Mouse (Mus musculus) stomach, postnatal 0 days (tissue): ENCODE measurements at regions not wholly inside any gene's neighbourhood (a gene's known extent, or its start where the extent isn't known, plus 50 kb on each side); places are given as distances from the start of the nearest gene placed in this dataset.

Experiments used
- ATAC-seq: fragments of 200-750 bp; cut with Nextera tagmentation; 2 replicates; pipeline ENCODE4 v1.8.0; 2017; ENCODE audit not compliant: low FRiP score, low TSS enrichment
- DNase-seq: peaks from one replicate; pipeline ENCODE4 v3.0.0-alpha.2; 2016; ENCODE audit warnings: low spot score
- H3K27ac ChIP-seq: fragments of 300-500 bp; sonication (generic); replicated peaks from 2 replicates; pipeline ENCODE4 v1.5.1; 2014; ENCODE audit warnings: mild to moderate bottlenecking, control low read depth
- H3K27me3 ChIP-seq: fragments of 300-500 bp; sonication (generic); 2 replicates; pipeline ENCODE4 v1.6.1; 2014; ENCODE audit warnings: low read length; ENCODE audit not compliant: control insufficient read depth, insufficient read depth
- H3K36me3 ChIP-seq: fragments of 300-500 bp; sonication (generic); 2 replicates; pipeline ENCODE4 v1.6.1; 2014; ENCODE audit warnings: low read length, mixed read lengths; ENCODE audit not compliant: control insufficient read depth, insufficient read depth
- H3K4me1 ChIP-seq: fragments of 300-500 bp; sonication (generic); replicated peaks from 2 replicates; pipeline ENCODE4 v1.6.1; 2014; ENCODE audit warnings: antibody characterized with exemption; ENCODE audit not compliant: control insufficient read depth, insufficient read depth
- H3K4me2 ChIP-seq: fragments of 300-500 bp; sonication (generic); replicated peaks from 2 replicates; pipeline ENCODE4 v1.6.1; 2014; ENCODE audit warnings: low read depth, mild to moderate bottlenecking, control low read depth, moderate library complexity
- H3K4me3 ChIP-seq: fragments of 300-500 bp; sonication (generic); 2 replicates; pipeline ENCODE4 v1.5.1; 2014; ENCODE audit warnings: low read depth, low read length, control low read depth
- H3K9ac ChIP-seq: fragments of 300-500 bp; sonication (generic); 2 replicates; pipeline ENCODE4 v1.6.1; 2014; ENCODE audit warnings: mild to moderate bottlenecking, low read length, control low read depth, mixed read lengths
- H3K9me3 ChIP-seq: fragments of 300-500 bp; sonication (generic); 2 replicates; pipeline ENCODE4 v1.6.1; 2016; ENCODE audit warnings: low read length; ENCODE audit not compliant: control insufficient read depth
- CTCF ChIP-seq: IDR thresholded peaks from 2 replicates; pipeline ENCODE4 v1.5.1; 2016; ENCODE audit warnings: antibody characterized with exemption, low read depth, mild to moderate bottlenecking, moderate library complexity
- EP300 ChIP-seq: optimal IDR thresholded peaks from 2 replicates; pipeline ENCODE3; 2016; ENCODE audit warnings: antibody characterized with exemption
- WGBS: fragments of 180-500 bp; shearing (Covaris S2); extraction: QIAGEN DNeasy Blood & Tissue Kit; methylation state at CpG from one replicate; pipeline ENCODE4 v1.1.7; 2014; 5-methylcytosine and 5-hydroxymethylcytosine counted together

- no peak for TF ChIP-seq EP300
- no peak for TF ChIP-seq CTCF
- Histone ChIP-seq H3K9ac (no peak overlapping the region), H3K27me3 (no peaks in the 10 kb centered on the region), H3K9me3 (no peaks in the 10 kb centered on the region), H3K36me3 (no peaks in the 10 kb centered on the region), H3K4me2 (no peak overlapping the region), H3K27ac (no peak overlapping the region), H3K4me3 (no peak overlapping the region), H3K4me1 (peaks cover 17% of the 10 kb centered on the region)
- 88% methylated on average over 7 of the region's 7 CpGs for WGBS
- no peak for DNase-seq
- ATAC-seq = no peak
Measured at GRCm38 (mm10) chr8:126696346-126697010, 102.7 kb upstream of the Irf2bp2 start.

- ATAC-seq = no peak
- H3K4me3 ChIP-seq = no peak overlapping the region
- H3K9ac ChIP-seq = no peak overlapping the region
- 41% methylated on average over 7 of the region's 7 CpGs for whole genome bisulfite sequencing
- H3K36me3 ChIP-seq = no peaks in the 10 kb centered on the region
- TF ChIP-seq EP300 = no peak
- TF ChIP-seq CTCF = no peak
- H3K4me2 ChIP-seq = no peak overlapping the region
- DNase-seq = peak; percentile 31
- no peaks in the 10 kb centered on the region for H3K9me3 ChIP-seq
- H3K27me3 ChIP-seq = no peaks in the 10 kb centered on the region
- peak overlapping the region; percentile 61; the same call in 1 of the 2 replicates for H3K27ac ChIP-seq
- H3K4me1 ChIP-seq = peaks cover 15% of the 10 kb centered on the region
Measured at GRCm38 (mm10) chr8:126694370-126694769, 100.6 kb upstream of the Irf2bp2 start.

GRCm38 (mm10) chr8:126693642-126694041, 99.9 kb upstream of the Irf2bp2 start:
- 71% methylated on average over 1 of the region's 1 CpGs for WGBS
- Histone ChIP-seq H3K4me1 (peaks cover 11% of the 10 kb centered on the region), H3K9ac (no peak overlapping the region), H3K4me2 (no peak overlapping the region), H3K9me3 (no peaks in the 10 kb centered on the region), H3K4me3 (no peak overlapping the region), H3K36me3 (no peaks in the 10 kb centered on the region), H3K27me3 (no peaks in the 10 kb centered on the region), H3K27ac (0 out of 2 replicates have a peak overlapping the region, but pooled peaks have one; percentile 45)
- DNase-seq (no peak), ATAC-seq (no peak)
- TF ChIP-seq CTCF (no peak), EP300 (no peak)

- Histone ChIP-seq H3K27ac (peak overlapping the region; percentile 61), H3K4me2 (no peak overlapping the region), H3K4me3 (no peak overlapping the region), H3K9me3 (no peaks in the 10 kb centered on the region), H3K4me1 (0 out of 2 replicates have a peak, but pooled peaks cover 7% of the 10 kb centered on the region), H3K9ac (no peak overlapping the region), H3K36me3 (no peaks in the 10 kb centered on the region), H3K27me3 (no peaks in the 10 kb centered on the region)
- 65% methylated on average over 3 of the region's 3 CpGs for WGBS
- ATAC-seq = no peak
- no peak for DNase-seq
- no peak for TF ChIP-seq EP300
- no peak for TF ChIP-seq CTCF
Measured at GRCm38 (mm10) chr8:126692711-126693110, 98.9 kb upstream of the Irf2bp2 start.

GRCm38 (mm10) chr8:126692263-126692662, 98.5 kb upstream of the Irf2bp2 start:
- ATAC-seq = peak; percentile 36; the same call in 1 of the 2 replicates
- no peak overlapping the region for H3K4me3 ChIP-seq
- H3K4me2 ChIP-seq = no peak overlapping the region
- H3K4me1 ChIP-seq = 0 out of 2 replicates have a peak, but pooled peaks cover 7% of the 10 kb centered on the region
- H3K9me3 ChIP-seq = no peaks in the 10 kb centered on the region
- no peak overlapping the region for H3K9ac ChIP-seq
- H3K27me3 ChIP-seq = no peaks in the 10 kb centered on the region
- no peaks in the 10 kb centered on the region for H3K36me3 ChIP-seq
- TF ChIP-seq EP300 (no peak), CTCF (peak; percentile 43)
- peak; percentile 30 for DNase-seq
- peak overlapping the region; percentile 61 for H3K27ac ChIP-seq
- WGBS = 36% methylated on average over 3 of the region's 3 CpGs

GRCm38 (mm10) chr8:126688450-126688849, 94.7 kb upstream of the Irf2bp2 start:
- Histone ChIP-seq H3K27ac (no peak overlapping the region), H3K9me3 (no peaks in the 10 kb centered on the region), H3K4me1 (0 out of 2 replicates have a peak, but pooled peaks cover 4% of the 10 kb centered on the region), H3K4me3 (no peak overlapping the region), H3K36me3 (no peaks in the 10 kb centered on the region), H3K9ac (no peak overlapping the region), H3K27me3 (no peaks in the 10 kb centered on the region), H3K4me2 (no peak overlapping the region)
- WGBS = 70% methylated on average over 5 of the region's 5 CpGs
- no peak for TF ChIP-seq EP300
- peak; percentile 38; the same call in 1 of the 2 replicates for TF ChIP-seq CTCF
- DNase-seq (no peak), ATAC-seq (no peak)
